Mouse (Mus musculus) liver, embryonic 14.5 days (tissue): ENCODE data around the gene Gm4305. TPM values are rescaled to one million over a fixed set of nuclear protein-coding genes. Genes with fewer than 3 reads are reported as not detected.

Experiments used
- polyA plus RNA-seq, 2 experiments: library from polyadenylated mRNA; depleted of rRNA in 1 of 2; stranded (reverse) in 1 of 2; unstranded in 1 of 2; fragments of >200 nt; fragmentation: Nextera tagmentation in 1 of 2; extraction: Ambion mirVana in 1 of 2; gene quantifications; 2 replicates each; pipeline versions ENCODE4 v1.2.1 to v1.2.3; 2012 to 2014

Gene Gm4305
- polyA plus RNA-seq, 2 experiments: not detected

Other genes with a start within 250 kb of the Gm4305 start
- not detected in 2 replicates for gene Gm4301, start 15.4 kb upstream of the Gm4305 start, polyA plus RNA-seq (2012; rRNA removed)
- not detected in 2 replicates for gene Gm4301, start 15.4 kb upstream of the Gm4305 start, polyA plus RNA-seq (2014; fragmentation: Nextera tagmentation; extraction: Ambion mirVana)
- not detected in 2 replicates for gene Gm4302, start 10.3 kb upstream of the Gm4305 start, polyA plus RNA-seq (2012; rRNA removed)
- not detected in 2 replicates for gene Gm4302, start 10.3 kb upstream of the Gm4305 start, polyA plus RNA-seq (2014; fragmentation: Nextera tagmentation; extraction: Ambion mirVana)
- gene Gm4303, start 5.1 kb upstream of the Gm4305 start, polyA plus RNA-seq (2012; rRNA removed): not detected in 2 replicates
- not detected in 2 replicates for gene Gm4303, start 5.1 kb upstream of the Gm4305 start, polyA plus RNA-seq (2014; fragmentation: Nextera tagmentation; extraction: Ambion mirVana)
- not detected in 2 replicates for gene Gm4307, start 10.2 kb downstream of the Gm4305 start, polyA plus RNA-seq (2012; rRNA removed)
- gene Gm4307, start 10.2 kb downstream of the Gm4305 start, polyA plus RNA-seq (2014; fragmentation: Nextera tagmentation; extraction: Ambion mirVana): not detected in 2 replicates
- gene Gm4312, start 31.5 kb downstream of the Gm4305 start, polyA plus RNA-seq (2012; rRNA removed): not detected in 2 replicates
- gene Gm4312, start 31.5 kb downstream of the Gm4305 start, polyA plus RNA-seq (2014; fragmentation: Nextera tagmentation; extraction: Ambion mirVana): not detected in 2 replicates
- gene Tmtc3, start 136.3 kb downstream of the Gm4305 start, polyA plus RNA-seq (2012; rRNA removed): 3.0 and 3.4 TPM in 2 replicates
- 5.7 and 6.8 TPM in 2 replicates for gene Tmtc3, start 136.3 kb downstream of the Gm4305 start, polyA plus RNA-seq (2014; fragmentation: Nextera tagmentation; extraction: Ambion mirVana)
- 1.4 and 3.2 TPM in 2 replicates for gene Cep290, start 136.5 kb downstream of the Gm4305 start, polyA plus RNA-seq (2012; rRNA removed)
- 2.9 and 3.6 TPM in 2 replicates for gene Cep290, start 136.5 kb downstream of the Gm4305 start, polyA plus RNA-seq (2014; fragmentation: Nextera tagmentation; extraction: Ambion mirVana)
- 9.8 and 11.9 TPM in 2 replicates for gene 4930430F08Rik, start 239.3 kb downstream of the Gm4305 start, polyA plus RNA-seq (2012; rRNA removed)
- 16.2 and 18.2 TPM in 2 replicates for gene 4930430F08Rik, start 239.3 kb downstream of the Gm4305 start, polyA plus RNA-seq (2014; fragmentation: Nextera tagmentation; extraction: Ambion mirVana)
- gene 1700017N19Rik, start 239.4 kb downstream of the Gm4305 start, polyA plus RNA-seq (2012; rRNA removed): not detected in 2 replicates
- gene 1700017N19Rik, start 239.4 kb downstream of the Gm4305 start, polyA plus RNA-seq (2014; fragmentation: Nextera tagmentation; extraction: Ambion mirVana): not detected in 2 replicates